Mouse (Mus musculus) hindbrain, embryonic 15.5 days (tissue): Measurements from ENCODE around the gene Slc25a14. TPM values are rescaled to one million over a fixed set of nuclear protein-coding genes. Genes with fewer than 3 reads are reported as not detected.

Source experiments
- ATAC-seq: fragments of 200-750 bp; cut with Nextera tagmentation; 2 replicates; pipeline ENCODE4 v1.8.0; 2017; ENCODE audit warnings: low read depth, moderate number of reproducible peaks, moderate TSS enrichment; ENCODE audit not compliant: low FRiP score
- H3K27ac ChIP-seq: fragments of 300-500 bp; sonication (generic); replicated peaks from 2 replicates; pipeline ENCODE4 v1.5.1; 2015; ENCODE audit warnings: mild to moderate bottlenecking, inconsistent platforms
- H3K27me3 ChIP-seq: fragments of 300-500 bp; sonication (generic); 2 replicates; pipeline ENCODE4 v1.6.1; 2015; ENCODE audit warnings: control low read depth, inconsistent platforms
- H3K36me3 ChIP-seq: fragments of 300-500 bp; sonication (generic); 2 replicates; pipeline ENCODE4 v1.6.1; 2015; ENCODE audit warnings: control low read depth, inconsistent platforms
- H3K4me1 ChIP-seq: fragments of 300-500 bp; sonication (generic); replicated peaks from 2 replicates; pipeline ENCODE4 v1.6.1; 2015; ENCODE audit warnings: control low read depth, inconsistent platforms
- H3K4me2 ChIP-seq: fragments of 300-500 bp; sonication (generic); 2 replicates; pipeline ENCODE4 v1.6.1; 2015; ENCODE audit warnings: moderate library complexity, mild to moderate bottlenecking, inconsistent platforms
- H3K4me3 ChIP-seq: fragments of 300-500 bp; sonication (generic); 2 replicates; pipeline ENCODE4 v1.5.1; 2015; ENCODE audit warnings: mild to moderate bottlenecking, inconsistent platforms
- H3K9ac ChIP-seq: fragments of 300-500 bp; sonication (generic); 2 replicates; pipeline ENCODE4 v1.6.1; 2015; ENCODE audit warnings: inconsistent platforms
- H3K9me3 ChIP-seq: fragments of 300-500 bp; sonication (generic); 2 replicates; pipeline ENCODE4 v1.6.1; 2016; ENCODE audit warnings: control low read depth, inconsistent platforms
- WGBS: fragments of 180-500 bp; shearing (Covaris S2); methylation state at CpG from one replicate; pipeline ENCODE4 v1.1.7; 2015; 5-methylcytosine and 5-hydroxymethylcytosine counted together
- polyA plus RNA-seq: library from polyadenylated mRNA; unstranded; fragments of >200 nt; fragmentation: Nextera tagmentation; extraction: Ambion mirVana; gene quantifications from 2 replicates; pipeline ENCODE4 v1.2.1, GENCODE M21; 2015

The Slc25a14 gene
- polyA plus RNA-seq = 41.7 and 44.3 TPM in 2 replicates

GRCm38 (mm10) chrX:48623379-48624053 is at the start of gene Slc25a14:
TSS of gene Slc25a14 (plus strand) at chrX:48623413.
- H3K27me3 ChIP-seq = no peaks in the 10 kb centered on the region
- H3K36me3 ChIP-seq = no peaks in the 10 kb centered on the region
- H3K27ac ChIP-seq = peak within 1 kb of the TSS; percentile 91
- H3K9ac ChIP-seq = peak within 1 kb of the TSS; percentile 58
- H3K4me1 ChIP-seq = 0 out of 2 replicates have a peak, but pooled peaks cover 8% of the 10 kb centered on the region
- 19% methylated on average over 37 of the region's 38 CpGs for WGBS
- peak; percentile 98 for ATAC-seq
- peak within 1 kb of the TSS; percentile 56 for H3K4me2 ChIP-seq
- H3K9me3 ChIP-seq = no peaks in the 10 kb centered on the region
- peak within 1 kb of the TSS; percentile 61 for H3K4me3 ChIP-seq

- no peak overlapping the region for H3K4me2 ChIP-seq
- no peak overlapping the region for H3K27ac ChIP-seq
- H3K9ac ChIP-seq = no peak overlapping the region
- H3K9me3 ChIP-seq = no peaks in the 10 kb centered on the region
- peaks cover 9% of the 10 kb centered on the region; the same call in 1 of the 2 replicates for H3K36me3 ChIP-seq
- H3K4me1 ChIP-seq = no peaks in the 10 kb centered on the region
- no peaks in the 10 kb centered on the region for H3K27me3 ChIP-seq
- ATAC-seq = no peak
- H3K4me3 ChIP-seq = no peak overlapping the region
Observed at GRCm38 (mm10) chrX:48583332-48583731, 39.9 kb upstream of the Slc25a14 start.

GRCm38 (mm10) chrX:48593721-48594098 is 29.5 kb upstream of the Slc25a14 start:
- Histone ChIP-seq H3K27me3 (no peaks in the 10 kb centered on the region), H3K9ac (peak overlapping the region; percentile 75), H3K4me3 (peak overlapping the region; percentile 71), H3K9me3 (no peaks in the 10 kb centered on the region), H3K4me1 (peaks cover 8% of the 10 kb centered on the region), H3K4me2 (peak overlapping the region; percentile 54), H3K27ac (peak overlapping the region; percentile 89), H3K36me3 (0 out of 2 replicates have a peak, but pooled peaks cover 11% of the 10 kb centered on the region)
- peak; percentile 46; the same call in 1 of the 2 replicates for ATAC-seq
- WGBS = 24% methylated on average over 11 of the region's 15 CpGs

GRCm38 (mm10) chrX:48594099-48594760 is 29.0 kb upstream of the Slc25a14 start, which contains the start of gene Zfp280c:
TSS of gene Zfp280c (minus strand) at chrX:48594504.
- WGBS = 22% methylated on average over 37 of the region's 45 CpGs
- peak; percentile 94 for ATAC-seq
- Histone ChIP-seq H3K4me1 (peaks cover 8% of the 10 kb centered on the region), H3K4me3 (peak within 1 kb of the TSS; percentile 71), H3K9ac (peak within 1 kb of the TSS; percentile 75), H3K27me3 (no peaks in the 10 kb centered on the region), H3K4me2 (peak within 1 kb of the TSS; percentile 54), H3K27ac (peak within 1 kb of the TSS; percentile 89), H3K36me3 (0 out of 2 replicates have a peak, but pooled peaks cover 11% of the 10 kb centered on the region), H3K9me3 (no peaks in the 10 kb centered on the region)

- Histone ChIP-seq H3K4me2 (no peak overlapping the region), H3K4me1 (peaks cover 8% of the 10 kb centered on the region), H3K9ac (no peak overlapping the region), H3K4me3 (no peak overlapping the region), H3K9me3 (no peaks in the 10 kb centered on the region), H3K36me3 (0 out of 2 replicates have a peak, but pooled peaks cover 1% of the 10 kb centered on the region), H3K27ac (no peak overlapping the region), H3K27me3 (no peaks in the 10 kb centered on the region)
- WGBS = 83% methylated on average over 9 of the region's 9 CpGs
- ATAC-seq = no peak
Observed at GRCm38 (mm10) chrX:48596053-48596452, 27.2 kb upstream of the Slc25a14 start.

- Histone ChIP-seq H3K27me3 (no peaks in the 10 kb centered on the region), H3K36me3 (no peaks in the 10 kb centered on the region), H3K27ac (no peak overlapping the region), H3K9ac (no peak overlapping the region), H3K9me3 (no peaks in the 10 kb centered on the region), H3K4me3 (no peak overlapping the region), H3K4me1 (peaks cover 8% of the 10 kb centered on the region), H3K4me2 (no peak overlapping the region)
- WGBS = 87% methylated on average over 5 of the region's 5 CpGs
- ATAC-seq = no peak
Observed at GRCm38 (mm10) chrX:48596906-48597305, 26.3 kb upstream of the Slc25a14 start.

GRCm38 (mm10) chrX:48604872-48605271 is 18.3 kb upstream of the Slc25a14 start:
- H3K27ac ChIP-seq = no peak overlapping the region
- no peak for ATAC-seq
- H3K4me3 ChIP-seq = no peak overlapping the region
- H3K4me2 ChIP-seq = no peak overlapping the region
- no peaks in the 10 kb centered on the region for H3K36me3 ChIP-seq
- no peaks in the 10 kb centered on the region for H3K27me3 ChIP-seq
- WGBS = 54% methylated on average over 2 of the region's 2 CpGs
- no peaks in the 10 kb centered on the region for H3K4me1 ChIP-seq
- no peaks in the 10 kb centered on the region for H3K9me3 ChIP-seq
- H3K9ac ChIP-seq = no peak overlapping the region

- Histone ChIP-seq H3K36me3 (no peaks in the 10 kb centered on the region), H3K27me3 (no peaks in the 10 kb centered on the region), H3K4me1 (0 out of 2 replicates have a peak, but pooled peaks cover 8% of the 10 kb centered on the region), H3K27ac (peak overlapping the region; percentile 91), H3K9ac (peak overlapping the region; percentile 58), H3K4me3 (peak overlapping the region; percentile 61), H3K9me3 (no peaks in the 10 kb centered on the region), H3K4me2 (peak overlapping the region; percentile 56)
- 0 out of 2 replicates have a peak, but pooled peaks have one; percentile 13 for ATAC-seq
- WGBS = 27% methylated on average over 4 of the region's 4 CpGs
Observed at GRCm38 (mm10) chrX:48623049-48623378, 199 bp upstream of the Slc25a14 start.

- no peaks in the 10 kb centered on the region for H3K9me3 ChIP-seq
- H3K4me3 ChIP-seq = peak overlapping the region; percentile 61
- ATAC-seq = no peak
- peak overlapping the region; percentile 91 for H3K27ac ChIP-seq
- 0 out of 2 replicates have a peak, but pooled peaks cover 8% of the 10 kb centered on the region for H3K4me1 ChIP-seq
- H3K9ac ChIP-seq = peak overlapping the region; percentile 58
- no peaks in the 10 kb centered on the region for H3K27me3 ChIP-seq
- WGBS = 25% methylated on average over 9 of the region's 9 CpGs
- H3K4me2 ChIP-seq = peak overlapping the region; percentile 56
- no peaks in the 10 kb centered on the region for H3K36me3 ChIP-seq
Observed at GRCm38 (mm10) chrX:48624054-48624420, 824 bp downstream of the Slc25a14 start.

GRCm38 (mm10) chrX:48637032-48637431 is 13.8 kb downstream of the Slc25a14 start:
- Histone ChIP-seq H3K27me3 (no peaks in the 10 kb centered on the region), H3K4me3 (no peak overlapping the region)
- ATAC-seq = no peak

GRCm38 (mm10) chrX:48644122-48644521 is 20.9 kb downstream of the Slc25a14 start:
- Histone ChIP-seq H3K27ac (no peak overlapping the region), H3K36me3 (0 out of 2 replicates have a peak, but pooled peaks cover 5% of the 10 kb centered on the region), H3K4me2 (no peak overlapping the region), H3K4me1 (no peaks in the 10 kb centered on the region), H3K9ac (no peak overlapping the region), H3K9me3 (no peaks in the 10 kb centered on the region), H3K4me3 (no peak overlapping the region), H3K27me3 (no peaks in the 10 kb centered on the region)
- ATAC-seq = no peak
- WGBS = 88% methylated on average over 2 of the region's 2 CpGs

More at GRCm38 (mm10) chrX:48637032-48637431, 13.8 kb downstream of the Slc25a14 start:
- no peaks in the 10 kb centered on the region for H3K4me1 ChIP-seq
- H3K36me3 ChIP-seq = peaks cover 13% of the 10 kb centered on the region
- H3K9ac ChIP-seq = no peak overlapping the region
- WGBS = 61% methylated on average over 2 of the region's 2 CpGs
- H3K9me3 ChIP-seq = no peaks in the 10 kb centered on the region
- no peak overlapping the region for H3K27ac ChIP-seq
- H3K4me2 ChIP-seq = no peak overlapping the region

- no peaks in the 10 kb centered on the region for H3K4me1 ChIP-seq
- no peaks in the 10 kb centered on the region for H3K27me3 ChIP-seq
- WGBS = 34% methylated on average over 6 of the region's 6 CpGs
- no peaks in the 10 kb centered on the region for H3K9me3 ChIP-seq
- no peak overlapping the region for H3K4me2 ChIP-seq
- no peaks in the 10 kb centered on the region for H3K36me3 ChIP-seq
- no peak overlapping the region for H3K9ac ChIP-seq
- peak; percentile 63 for ATAC-seq
- H3K4me3 ChIP-seq = no peak overlapping the region
- H3K27ac ChIP-seq = no peak overlapping the region
Observed at GRCm38 (mm10) chrX:48666807-48667206, 43.6 kb downstream of the Slc25a14 start.
